Mouse (Mus musculus): ENCODE measurements around the gene Tuba3a. TPM values are rescaled to one million over a fixed set of nuclear protein-coding genes. Genes with fewer than 3 reads are reported as not detected.

The Tuba3a gene
- not detected for total RNA-seq (2022)

DNA sequence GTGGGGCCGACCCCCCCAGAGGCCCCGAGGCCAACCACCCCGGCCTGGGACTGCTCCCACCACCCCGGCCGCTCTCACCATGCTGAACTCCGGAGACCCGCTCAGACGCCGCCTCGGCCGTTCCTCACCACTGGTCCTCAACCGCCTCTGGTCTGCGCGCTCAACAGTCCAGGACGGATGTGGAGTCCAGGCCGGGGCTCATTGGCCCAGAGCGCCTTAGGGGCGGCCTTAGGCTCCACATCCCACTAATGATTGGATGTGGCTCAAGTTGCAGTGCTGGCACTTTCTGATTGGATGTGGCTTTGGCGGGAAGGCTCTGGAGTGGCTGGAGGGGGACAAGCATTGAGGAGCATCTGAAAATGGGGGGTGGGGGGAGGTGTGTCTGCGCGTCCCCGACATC, at the start of gene Tuba3a:
Tuba3a (minus strand) TSS at position 153 of the 400 bp plus-strand sequence.
- DNase-seq (ENCODE audit: low spot score in 2 of 2), result no peak

DNA sequence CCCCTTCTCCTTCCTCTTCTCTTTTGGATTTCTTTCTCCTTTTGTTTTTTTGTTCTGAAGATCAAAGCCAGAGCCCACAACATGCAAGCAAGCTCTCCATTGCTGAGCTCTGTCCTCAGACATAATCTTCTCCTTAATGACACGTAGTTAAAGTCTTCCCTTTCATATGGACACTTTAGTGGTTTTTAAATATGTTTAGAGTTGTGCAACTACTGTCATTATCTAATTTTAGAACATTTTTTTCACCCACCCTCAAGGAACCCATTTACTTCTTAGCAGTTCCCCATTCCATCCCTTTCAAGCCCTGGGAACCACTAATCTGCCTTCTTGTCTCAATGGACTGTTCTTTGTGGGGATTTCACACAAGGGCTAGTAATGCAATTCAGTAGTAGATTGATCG, 48.5 kb upstream of the Tuba3a start:
- DNase-seq (ENCODE audit: low spot score in 2 of 2), result no peak

GRCm38 (mm10) chr6:125333112-125333899, 47.5 kb upstream of the Tuba3a start:
- DNase-seq (ENCODE audit: low spot score in 2 of 2), result no peak

GRCm38 (mm10) chr6:125330626-125331326, 44.9 kb upstream of the Tuba3a start:
- peak; percentile 79 to 85 for DNase-seq (ENCODE audit: low spot score in 2 of 2)

DNA sequence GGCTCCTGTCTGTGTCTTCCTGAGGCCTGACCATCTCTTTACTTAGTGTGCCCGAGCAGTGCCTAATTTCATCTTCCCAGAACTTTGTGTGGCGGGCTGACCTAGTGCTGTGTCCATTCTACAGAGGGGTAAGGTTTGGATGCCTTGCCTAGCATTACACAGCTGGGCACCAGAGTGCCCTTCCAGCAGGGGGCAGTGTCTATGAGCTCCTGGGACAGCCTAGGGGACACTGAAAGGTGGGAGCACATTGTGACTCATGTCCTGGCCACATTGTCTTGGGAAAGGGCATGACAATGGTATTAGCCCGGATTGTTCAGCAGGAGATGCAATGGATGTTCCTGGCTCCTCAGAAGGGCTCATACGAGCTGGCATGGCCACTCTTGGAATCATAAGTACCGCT, 42.4 kb upstream of the Tuba3a start:
- no peak for DNase-seq (ENCODE audit: low spot score in 2 of 2)

- no peak for DNase-seq (ENCODE audit: low spot score in 2 of 2)
Measured at GRCm38 (mm10) chr6:125325337-125325736, 39.5 kb upstream of the Tuba3a start.

GRCm38 (mm10) chr6:125323547-125323946, 37.7 kb upstream of the Tuba3a start:
- DNase-seq (ENCODE audit: low spot score in 2 of 2), result no peak

DNA sequence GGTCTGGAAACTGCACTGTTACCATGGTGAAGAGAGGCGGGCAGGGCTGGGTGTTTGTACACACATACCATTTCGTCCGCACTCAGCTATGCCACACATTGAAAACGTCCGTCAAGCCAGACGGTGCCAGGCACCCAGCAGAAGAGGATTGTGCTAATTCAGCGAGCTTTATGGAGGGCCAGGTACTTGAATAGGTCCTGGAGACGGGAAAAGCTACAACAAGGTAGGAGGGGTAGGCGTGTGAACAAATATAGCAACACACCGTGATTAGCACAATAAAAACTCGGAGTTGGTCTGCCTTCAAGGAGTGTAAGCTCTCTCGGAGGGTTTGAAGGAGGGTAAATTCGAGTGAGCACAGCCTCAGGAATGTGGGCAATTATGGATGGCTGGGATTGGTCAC, 37.0 kb upstream of the Tuba3a start:
- no peak for DNase-seq (ENCODE audit: low spot score in 2 of 2)

GRCm38 (mm10) chr6:125321114-125321855, 35.4 kb upstream of the Tuba3a start:
- no peak for DNase-seq (ENCODE audit: low spot score in 2 of 2)

DNA sequence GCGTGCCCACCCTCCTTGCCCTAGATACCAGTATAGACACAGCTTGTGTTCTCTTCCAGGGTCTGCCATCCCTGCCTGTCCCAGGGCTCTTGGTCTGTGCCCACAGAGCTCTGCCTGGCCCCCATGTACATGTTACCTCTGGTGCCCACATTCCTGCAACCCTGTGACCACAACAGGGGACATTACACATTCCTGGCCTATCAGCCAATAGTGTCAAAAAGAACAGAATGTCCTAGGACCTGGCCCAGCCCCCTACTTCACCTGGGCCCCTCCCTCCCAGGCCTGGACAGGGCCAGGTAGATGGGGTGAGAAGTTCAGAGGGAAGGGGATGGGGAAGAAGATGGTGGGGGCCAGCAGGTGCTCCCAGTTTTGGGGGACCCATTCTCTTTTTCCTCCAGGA, 34.5 kb upstream of the Tuba3a start, which contains the start of gene Scnn1a:
Scnn1a (plus strand) TSS at position 337 of the 400 bp plus-strand sequence.
- DNase-seq (ENCODE audit: low spot score in 2 of 2), result no peak

DNA sequence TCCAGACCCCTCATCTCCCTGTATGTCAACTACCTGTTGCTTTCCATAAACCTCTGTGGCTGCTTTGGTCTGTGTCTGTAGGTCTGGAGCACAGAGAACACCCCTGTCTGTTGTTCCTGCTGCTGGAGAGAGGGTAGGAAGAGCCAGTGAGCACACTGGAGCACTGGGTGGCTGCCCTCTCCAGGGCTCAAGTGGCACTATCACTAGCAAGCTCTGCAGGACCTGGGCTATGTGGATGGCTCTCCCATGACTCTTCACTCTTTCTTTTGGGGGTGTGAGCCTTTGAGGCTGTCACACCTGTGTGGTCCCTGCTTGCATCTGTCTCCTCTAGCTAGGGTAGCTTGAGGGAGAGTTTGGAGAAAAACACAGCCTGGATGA, 34.1 kb upstream of the Tuba3a start:
- DNase-seq (ENCODE audit: low spot score in 2 of 2), result no peak

DNA sequence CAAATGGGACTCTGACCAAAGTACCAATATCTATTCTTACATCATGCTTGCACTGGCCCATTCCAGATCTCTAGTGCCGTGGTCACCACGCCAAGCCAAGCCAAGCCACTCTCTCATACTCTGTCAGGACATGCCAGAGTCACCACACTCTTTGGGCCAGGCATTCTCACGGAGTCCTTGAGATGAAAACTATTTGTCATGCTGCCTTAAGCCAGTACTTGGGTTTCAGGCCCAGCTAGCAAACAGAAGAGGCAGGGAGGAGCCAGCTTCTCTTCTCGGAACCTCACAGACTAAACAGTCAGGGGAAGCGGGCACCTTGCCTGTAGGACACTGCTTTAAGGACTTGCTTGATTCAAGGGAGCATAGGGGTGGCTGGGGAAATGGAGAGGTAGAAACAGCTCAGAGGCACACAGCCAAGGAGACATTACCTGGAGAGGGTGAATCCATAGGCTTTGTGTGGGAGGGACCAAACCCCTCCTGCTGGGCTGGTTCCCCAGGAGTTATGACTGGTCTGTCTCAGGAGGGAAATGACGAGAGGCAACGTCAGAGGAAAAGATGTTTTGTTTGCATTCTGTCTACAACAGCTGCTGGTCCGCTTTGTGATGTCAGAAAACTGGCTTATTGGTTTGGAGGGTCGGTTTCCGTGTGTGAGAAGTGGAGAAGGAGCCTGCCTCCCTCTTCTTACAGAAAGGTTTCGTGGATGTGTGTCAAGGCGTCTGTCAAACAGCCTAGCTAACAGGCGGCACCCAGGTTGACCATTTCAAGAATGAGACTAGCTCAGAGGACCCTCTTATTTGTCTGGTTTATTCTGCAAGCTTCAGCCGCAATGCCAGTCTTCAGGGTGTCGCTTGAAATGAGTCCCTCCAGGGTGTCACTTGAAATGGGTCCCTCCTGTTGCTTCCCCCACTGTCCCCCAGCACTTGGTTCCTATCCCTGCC, 33.4 kb upstream of the Tuba3a start:
- no peak for DNase-seq (ENCODE audit: low spot score in 2 of 2)

- no peak for DNase-seq (ENCODE audit: low spot score in 2 of 2)
Measured at GRCm38 (mm10) chr6:125317077-125317476, 31.2 kb upstream of the Tuba3a start.

GRCm38 (mm10) chr6:125314746-125315145, 28.9 kb upstream of the Tuba3a start:
- DNase-seq (ENCODE audit: low spot score in 2 of 2), result no peak

GRCm38 (mm10) chr6:125314231-125314563, 28.4 kb upstream of the Tuba3a start:
- DNase-seq (ENCODE audit: low spot score in 2 of 2), result no peak

GRCm38 (mm10) chr6:125313546-125314230, 27.8 kb upstream of the Tuba3a start, which contains the start of gene Ltbr:
TSS of gene Ltbr (minus strand) at chr6:125313885.
- DNase-seq (ENCODE audit: low spot score in 2 of 2), result peak; percentile 75 to 83

DNA sequence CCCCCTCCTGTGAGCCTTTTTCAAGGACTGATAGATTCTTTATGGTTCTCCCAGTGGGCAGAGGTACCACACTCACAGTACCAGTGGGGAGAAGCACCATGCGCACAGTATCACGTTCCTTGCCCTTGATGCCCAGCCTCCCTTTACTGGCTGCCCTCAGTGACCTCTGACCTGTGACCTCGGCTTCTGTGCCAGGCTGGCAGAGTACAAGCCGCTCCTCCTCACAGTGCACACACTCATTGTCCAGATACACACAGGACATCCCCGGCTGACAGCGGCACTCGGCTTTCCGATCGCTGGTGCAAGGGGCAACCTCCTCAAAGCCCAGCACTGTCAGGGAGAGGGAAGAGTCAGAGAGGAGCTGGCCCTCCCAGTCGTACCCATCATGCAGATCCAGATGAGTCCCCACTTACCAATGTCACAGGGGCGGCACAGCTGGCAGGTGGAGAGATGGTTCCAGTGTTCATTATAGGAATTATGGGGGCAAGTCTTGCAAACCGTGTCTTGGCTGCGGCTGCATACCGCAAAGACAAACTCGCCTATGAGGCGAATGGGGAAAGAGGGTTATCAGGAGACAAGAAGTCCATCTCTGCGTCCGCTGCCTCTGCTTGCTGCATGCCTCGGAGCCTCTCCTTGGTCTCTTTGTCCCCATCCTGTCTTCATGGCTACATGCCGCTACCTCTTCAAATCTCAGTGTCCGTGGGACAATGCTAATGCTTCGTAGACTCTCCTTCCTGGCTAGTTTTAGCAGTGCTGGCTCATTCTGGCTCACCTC, 26.9 kb upstream of the Tuba3a start:
- no peak for DNase-seq (ENCODE audit: low spot score in 2 of 2)

- DNase-seq (ENCODE audit: low spot score in 2 of 2), result no peak
Measured at GRCm38 (mm10) chr6:125312171-125312570, 26.3 kb upstream of the Tuba3a start.

DNA sequence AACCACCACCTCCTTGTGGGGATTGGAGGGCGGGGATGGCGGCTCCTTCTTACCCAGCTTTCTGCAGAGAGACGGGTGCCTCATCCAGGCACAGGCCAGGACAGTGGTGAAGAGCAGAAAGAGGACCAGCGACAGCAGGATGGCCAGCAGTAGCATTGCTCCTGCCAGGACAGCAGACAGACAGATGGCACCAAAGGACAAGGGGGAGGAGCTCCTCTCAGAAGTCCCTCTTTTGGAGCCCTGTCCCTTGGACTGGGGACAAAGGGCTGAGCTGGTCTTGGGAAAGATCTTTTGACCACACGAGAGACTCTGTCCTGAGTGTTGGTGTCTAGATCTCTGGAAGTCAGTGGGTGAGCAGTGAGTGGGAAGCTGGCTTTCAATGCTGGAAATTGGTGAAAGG, 23.6 kb upstream of the Tuba3a start:
- no peak for DNase-seq (ENCODE audit: low spot score in 2 of 2)

- no peak for DNase-seq (ENCODE audit: low spot score in 2 of 2)
Measured at GRCm38 (mm10) chr6:125308921-125309320, 23.1 kb upstream of the Tuba3a start.

All from gastrocnemius, adult 8-10 months (tissue).